Mouse (Mus musculus): ENCODE results near the gene Slc27a5.

Gene Slc27a5

DNA sequence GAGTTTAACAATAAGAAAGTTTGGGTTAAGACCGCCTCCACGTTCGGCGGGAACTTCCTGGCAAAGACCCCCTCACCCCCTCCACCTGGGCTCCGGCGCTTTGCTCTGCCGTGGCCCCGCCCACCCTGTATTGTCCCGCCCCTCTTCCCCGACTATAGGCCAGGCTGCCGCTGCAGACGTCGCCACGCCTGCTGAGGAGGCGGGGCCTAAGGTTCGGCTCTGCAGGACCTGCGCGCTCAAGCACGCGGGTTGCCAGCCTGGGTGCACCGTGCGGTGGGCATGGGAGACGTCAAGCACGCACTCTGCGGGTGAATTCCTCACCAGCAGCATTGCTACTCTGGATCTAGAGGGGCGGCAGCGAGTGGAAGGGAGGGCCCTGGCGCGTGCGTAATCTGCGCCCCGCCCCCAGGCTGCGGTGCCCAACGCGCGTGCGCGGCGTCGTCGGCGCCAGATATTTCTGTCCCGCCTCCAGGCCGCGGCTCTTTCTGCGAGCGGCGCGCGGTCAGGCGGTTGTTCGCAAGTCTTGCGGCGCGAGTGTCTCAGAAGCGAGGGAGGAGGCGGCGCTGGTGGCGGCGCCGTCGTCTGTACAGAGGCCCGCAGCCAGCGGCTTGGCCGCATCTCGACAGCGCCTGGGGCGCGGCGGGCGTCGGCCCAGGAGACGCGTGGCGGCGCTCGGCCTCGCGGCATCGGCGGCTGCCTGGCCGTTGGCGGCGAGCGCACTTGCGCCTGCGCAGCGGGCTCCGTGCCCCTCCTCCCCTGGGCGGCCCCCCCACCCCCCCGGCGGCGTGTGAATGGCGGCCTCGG, 26.1 kb upstream of the Slc27a5 start:
- peak; percentile 96 for DNase-seq

DNA sequence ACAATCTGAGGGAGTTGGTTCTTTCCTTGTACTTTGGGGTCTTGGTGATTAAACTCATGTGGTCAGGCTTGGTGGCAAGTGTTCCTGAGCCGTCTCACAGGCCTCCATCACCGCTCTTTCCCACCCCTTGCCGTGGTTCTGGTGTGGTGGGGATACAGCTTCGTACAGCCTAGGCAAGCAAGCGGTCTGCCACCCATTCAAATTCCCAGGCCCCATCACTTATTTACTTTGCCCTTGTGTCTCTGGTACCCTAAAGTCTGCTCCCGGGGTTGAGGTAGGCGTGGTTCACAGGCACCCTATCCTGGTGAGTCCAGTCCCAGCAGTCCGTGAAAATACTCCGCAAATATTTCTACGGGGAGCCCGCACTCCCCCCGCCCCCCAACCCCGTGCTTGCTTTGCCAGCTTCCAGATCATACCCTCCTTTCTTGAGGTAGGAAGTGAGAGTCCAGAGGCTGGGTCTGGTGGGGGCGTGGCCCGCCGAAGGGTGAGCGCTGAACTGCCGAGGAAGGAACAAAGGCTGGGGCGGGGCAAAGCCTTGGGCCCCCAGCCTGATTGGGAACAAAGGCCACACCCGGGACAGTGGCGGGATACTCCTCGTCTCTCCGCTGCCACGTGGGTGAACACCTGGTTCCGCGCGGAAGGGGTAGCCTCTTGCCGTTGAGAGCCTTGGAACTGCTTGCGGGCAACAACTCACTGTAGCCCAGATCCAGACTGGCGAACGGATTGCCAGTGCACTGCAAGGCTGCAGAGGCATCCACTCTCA, 25.0 kb upstream of the Slc27a5 start:
- peak; percentile 85 for DNase-seq

DNA sequence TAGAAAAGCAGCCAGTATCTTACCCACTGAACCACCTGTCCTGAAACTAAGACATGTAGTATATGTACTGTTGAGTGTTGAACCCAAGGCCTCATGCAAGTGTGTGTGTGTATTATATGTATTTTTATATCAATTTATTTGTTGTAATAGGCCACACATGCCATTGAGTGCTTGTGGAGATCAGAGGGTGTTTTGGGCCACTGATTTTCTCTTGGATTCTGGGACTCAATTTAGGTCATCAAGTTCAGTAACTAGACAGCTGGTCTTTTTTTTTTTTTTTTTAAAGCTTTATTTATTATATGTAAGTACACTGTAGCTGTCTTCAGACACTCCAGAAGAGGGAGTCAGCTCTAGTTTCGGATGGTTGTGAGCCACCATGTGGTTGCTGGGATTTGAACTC, 17.2 kb upstream of the Slc27a5 start:
- DNase-seq, result no peak

DNA sequence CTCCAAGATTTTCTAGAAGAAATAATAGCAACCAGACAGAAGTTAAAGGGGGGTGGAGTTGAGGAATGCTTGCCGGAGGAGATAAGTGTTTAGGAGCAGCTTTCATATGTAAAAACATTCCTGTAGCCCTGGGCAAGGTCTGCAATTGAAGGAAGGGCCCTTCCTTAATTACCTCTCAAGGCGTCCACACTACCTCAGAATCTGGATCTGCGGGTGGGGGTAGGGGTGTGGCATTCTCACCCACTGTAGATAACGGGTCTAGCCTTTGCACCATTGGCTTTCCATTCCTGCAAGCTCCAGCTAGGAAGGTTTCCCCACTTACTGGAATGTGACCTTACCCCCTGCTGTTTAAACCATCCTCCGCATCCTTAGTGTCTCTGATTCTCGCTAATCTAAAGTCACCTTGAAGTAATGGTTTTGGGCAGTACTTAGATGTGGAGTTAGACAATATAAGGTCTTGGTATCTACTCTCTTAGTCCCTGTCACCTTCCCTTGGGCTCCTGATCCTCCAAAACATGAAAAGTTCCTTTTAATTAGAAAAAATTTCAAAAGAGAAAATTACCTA, 16.4 kb upstream of the Slc27a5 start:
- no peak for DNase-seq

DNA sequence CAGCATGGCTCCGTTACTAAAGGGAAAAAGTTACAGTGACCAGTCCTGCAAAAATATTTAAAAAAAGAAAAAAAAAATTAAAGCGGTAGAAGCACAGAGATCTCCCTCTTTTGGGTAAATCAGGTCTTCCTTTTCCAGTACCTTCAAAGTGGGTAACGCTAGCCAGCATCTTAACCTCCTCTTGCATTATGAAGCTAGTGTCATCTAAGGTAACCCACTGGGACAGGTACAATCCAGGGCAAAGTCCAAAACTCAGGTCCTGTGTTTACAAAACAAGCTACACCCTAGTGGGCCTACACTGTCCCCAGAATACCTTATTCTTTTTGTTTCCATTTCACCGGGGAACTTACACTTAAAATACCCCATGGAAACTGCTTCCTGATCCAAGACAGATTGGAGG, 15.7 kb upstream of the Slc27a5 start:
- no peak for DNase-seq

DNA sequence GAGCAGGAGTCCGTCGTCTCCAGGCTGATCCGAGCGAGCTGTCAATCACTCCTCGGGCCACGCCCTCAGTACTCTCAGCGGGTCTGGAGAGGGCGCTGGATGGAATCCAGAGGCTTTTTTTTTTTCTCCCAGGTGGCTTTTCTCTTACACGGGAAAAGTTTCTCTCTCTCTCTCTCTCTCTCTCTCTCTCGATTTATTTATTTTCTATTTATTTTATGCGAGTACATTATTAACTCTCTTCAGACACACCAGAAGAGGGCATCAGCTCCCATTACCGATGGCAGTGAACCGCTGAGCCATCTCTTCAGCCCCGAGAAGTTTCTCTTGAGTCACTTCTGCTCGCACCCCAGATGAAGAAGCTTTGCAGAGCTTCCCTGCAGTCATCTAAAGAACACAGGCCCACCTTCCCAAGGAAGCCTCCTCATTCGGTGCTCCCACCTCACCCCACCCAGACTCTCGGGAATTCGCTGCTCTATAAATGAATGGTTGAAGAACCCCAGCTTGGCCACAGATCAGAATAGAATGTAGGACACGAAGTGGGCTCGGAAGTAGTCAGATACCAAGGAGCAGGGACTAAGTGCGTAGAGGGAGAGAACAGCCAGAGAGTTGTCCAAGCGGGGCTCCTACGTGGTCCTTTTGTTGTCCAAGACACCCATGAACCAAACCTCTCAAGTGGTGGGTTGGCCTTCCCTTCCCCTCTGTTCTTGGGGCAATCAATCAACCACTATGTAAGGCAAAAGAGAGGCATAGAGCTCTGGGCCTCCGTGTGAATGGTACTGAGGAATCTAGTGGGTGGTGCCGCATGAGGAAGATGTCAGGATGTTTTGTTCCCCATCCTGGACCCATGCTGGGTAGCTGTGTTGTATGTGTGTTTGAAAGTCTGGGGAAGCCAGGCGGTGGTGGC, 12.3 kb upstream of the Slc27a5 start, which contains the start of gene Zbtb45:
Gene Zbtb45 (minus strand): TSS at position 30 of the 904 bp plus-strand sequence.
- no peak for DNase-seq

DNA sequence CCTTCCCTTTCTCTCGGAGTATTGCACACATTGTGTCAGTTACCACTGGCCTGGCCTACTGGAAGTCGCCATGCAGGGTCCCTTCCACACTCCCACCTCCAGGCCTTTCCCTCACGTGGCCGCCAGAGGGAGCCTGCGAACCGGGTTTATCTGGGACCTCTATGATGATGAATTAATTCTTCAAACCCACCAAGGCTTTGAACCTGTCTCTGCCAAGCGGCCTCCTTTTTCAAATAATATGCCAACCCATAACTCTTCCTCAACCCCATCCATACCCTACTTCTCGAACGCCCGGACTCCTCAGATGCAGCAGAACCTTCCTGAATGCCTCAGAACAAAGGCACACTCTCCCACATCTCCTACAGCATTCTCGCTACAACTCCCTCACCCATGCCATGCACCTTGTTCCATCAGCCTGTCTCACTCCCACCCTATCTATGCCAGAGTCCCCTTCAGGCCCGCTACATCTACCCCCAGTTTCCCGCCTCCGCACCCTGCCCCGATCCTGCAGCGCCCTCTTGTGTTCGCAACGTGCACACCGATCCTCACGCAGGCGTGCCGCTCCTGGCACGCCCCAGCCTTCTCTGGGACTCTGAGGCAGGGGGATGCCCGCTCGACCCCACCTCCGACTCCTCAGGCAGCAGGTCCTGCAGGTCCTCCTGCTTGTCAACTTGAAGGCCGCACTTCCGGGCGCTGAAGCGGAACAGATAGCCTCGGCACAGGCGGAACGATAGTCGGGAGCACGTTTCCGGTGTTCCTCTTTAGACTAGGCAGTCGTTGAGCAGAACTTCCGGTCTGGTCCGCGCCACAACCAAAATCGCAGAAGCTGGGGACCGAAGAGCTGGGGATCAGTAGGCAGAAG, 11.4 kb upstream of the Slc27a5 start:
- DNase-seq, result peak; percentile 92

DNA sequence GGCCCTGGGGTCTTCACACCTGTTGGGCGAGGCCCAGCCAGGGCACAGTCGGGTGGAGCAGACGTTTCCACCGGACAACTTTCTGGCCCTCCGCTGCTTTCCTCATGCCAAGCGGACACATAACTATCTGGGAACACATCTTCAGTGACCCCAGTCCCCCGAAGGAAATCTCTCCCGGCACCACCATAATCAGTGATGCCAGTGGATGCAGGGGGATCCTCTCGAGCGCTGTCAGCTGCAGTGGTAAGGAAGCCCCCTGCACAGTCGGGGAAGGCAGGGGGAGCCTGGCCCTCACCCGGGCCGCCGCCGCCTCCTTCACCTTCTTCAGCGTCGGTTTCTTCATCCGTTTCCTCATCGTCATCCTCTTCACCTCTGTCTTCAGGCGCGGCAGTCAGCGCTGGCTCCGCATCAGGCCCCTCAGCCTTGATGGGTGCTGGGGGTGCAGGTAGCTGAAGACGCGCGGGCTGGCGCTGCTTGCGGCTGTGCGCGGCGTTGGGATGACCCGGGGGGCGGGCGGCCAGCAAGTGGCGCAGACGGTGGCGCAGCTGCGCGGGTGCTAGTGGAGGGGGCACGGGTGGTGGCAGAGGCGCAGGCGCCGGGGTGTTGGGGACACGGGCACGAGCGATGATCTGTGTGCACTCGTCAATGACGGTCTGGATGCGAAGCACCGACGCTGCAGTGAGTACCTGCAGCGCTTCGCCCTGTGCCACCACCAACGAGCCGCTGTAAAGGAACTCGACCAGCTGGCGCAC, 9.5 kb upstream of the Slc27a5 start:
- no peak for DNase-seq

DNA sequence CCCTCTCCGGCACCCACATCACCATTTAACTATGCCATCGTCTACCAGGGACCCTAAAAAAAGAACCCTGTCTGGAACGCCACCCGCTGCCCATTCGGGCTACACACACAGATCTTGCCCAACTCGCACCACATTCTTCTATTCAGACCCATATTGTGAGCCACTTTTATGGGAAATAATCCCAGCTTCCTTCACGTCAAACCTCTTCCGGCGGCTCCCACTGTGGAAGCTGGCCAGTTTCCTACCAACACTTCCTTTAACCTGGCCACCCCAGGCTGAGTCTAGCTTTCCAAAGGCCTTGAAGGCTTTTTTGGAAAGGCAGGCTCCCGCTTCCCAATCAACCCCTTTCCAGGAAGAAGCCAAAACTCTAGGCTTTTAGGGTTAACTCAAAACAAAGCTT, 8.5 kb upstream of the Slc27a5 start:
- DNase-seq, result no peak

DNA sequence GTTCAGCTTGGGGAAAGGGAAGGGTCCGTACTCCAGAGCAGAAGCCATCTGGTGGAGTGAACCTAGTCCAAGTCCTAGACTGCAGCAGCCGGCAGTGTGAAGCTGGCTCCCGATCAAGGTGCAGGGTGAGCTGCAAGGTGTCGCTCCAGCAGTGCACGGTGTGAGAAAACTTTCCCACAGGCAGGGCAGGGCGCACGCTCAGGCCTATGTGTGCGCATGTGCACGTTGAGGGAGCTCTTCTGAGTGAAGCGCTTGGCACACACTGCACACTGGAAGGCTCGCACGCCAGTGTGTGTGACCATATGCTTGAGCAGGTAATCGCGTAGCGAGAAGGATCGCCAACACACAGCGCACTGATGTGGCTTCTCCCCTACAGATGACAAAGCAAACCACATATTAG, 8.0 kb upstream of the Slc27a5 start:
- no peak for DNase-seq

DNA sequence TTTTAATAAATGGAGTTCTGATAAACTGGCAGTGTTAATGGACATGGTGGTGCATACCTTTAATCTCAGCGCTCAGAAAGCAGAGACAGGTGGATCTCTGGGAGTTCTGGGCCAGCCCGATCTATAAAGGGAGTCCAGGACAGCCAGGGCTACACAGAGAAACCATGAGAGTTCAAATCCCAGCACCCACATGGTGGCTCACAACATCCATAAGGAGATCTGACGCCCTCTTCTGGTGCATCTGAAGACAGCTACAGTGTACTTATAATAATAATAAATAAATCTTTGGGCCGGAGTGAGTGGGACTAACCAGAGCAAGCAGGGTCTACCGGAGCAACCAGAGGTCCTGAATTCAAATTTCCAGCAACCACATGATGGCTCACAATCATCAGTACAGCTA, 5.4 kb upstream of the Slc27a5 start:
- no peak for DNase-seq

DNA sequence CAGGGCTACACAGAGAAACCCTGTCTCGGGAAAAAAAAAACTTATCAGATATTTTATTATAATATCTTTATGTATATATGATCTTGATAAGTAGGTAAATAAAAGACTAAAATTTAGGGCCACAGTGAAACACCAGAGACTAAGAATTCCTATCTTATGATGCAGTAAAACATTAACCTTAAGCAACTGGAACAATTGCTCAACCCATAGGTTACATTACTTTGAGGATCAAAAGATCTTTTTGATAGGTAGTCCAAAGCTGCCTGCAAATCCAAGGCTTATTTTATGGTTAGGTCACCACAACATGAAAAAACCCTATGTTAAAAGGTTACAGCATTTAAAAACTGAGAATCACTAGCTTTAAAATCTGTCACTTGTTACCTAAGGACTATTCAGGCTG, 3.6 kb upstream of the Slc27a5 start:
- no peak for DNase-seq

DNA sequence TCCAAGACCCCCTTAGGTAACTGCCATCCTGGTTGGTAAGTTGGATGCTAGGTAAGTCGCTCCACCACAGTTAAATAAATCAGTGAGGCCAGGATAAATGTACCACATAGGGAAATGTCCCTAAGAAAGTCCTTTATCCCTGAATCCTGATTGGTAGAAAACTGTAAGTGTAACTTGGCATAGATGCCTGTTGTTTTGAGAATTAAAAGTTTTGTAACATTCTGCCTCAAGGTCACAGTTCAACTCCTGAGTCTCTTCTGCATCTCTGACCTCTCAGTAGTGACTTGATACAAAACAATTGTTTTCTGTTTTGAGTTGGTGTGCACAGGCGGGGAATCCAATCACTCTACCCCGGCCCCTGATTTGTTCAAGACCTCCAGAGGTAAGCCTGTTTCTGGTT, 859 bp upstream of the Slc27a5 start, which contains the start of gene Trim28:
Gene Trim28 (plus strand): TSS at position 264 of the 400 bp plus-strand sequence.
- DNase-seq, result no peak

DNA sequence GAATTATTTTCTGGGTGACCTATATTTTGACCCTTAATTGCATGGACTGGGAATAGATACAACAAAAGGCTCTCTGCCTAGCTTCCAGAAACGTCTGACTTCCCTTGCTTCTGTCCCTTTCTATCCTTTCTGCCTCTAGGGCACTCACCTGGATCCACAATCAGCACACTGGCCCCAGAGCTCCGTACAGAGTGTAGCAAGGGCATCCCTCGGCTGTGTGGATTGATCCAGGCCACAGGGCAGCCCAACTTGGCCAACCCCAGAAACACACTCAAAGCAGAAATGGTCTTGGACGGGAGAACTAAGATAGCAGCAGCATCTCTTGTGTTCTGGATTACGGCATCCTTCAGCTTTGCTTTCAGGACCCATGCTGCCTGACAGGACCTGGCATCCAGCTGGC, 762 bp downstream of the Slc27a5 start:
- no peak for DNase-seq

DNA sequence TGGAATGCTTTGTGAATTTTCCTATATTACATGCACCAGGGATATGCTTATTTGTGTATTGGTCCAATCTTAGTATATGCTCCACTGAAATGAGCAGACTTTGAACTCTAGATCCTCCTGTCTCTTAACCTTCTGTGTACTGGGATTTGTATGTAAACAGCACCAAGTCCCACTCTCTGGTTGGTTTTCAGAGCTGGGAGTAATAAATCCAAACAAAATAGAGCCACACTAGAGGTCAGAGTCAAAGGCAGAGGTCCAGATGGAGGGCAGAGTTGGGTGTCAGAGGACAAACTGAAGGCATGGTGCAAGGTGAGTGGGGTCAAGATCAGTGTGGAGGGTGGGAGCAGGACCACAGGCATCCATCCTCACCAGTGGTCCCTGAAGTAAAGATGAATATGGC, 2.1 kb downstream of the Slc27a5 start:
- DNase-seq, result no peak

DNA sequence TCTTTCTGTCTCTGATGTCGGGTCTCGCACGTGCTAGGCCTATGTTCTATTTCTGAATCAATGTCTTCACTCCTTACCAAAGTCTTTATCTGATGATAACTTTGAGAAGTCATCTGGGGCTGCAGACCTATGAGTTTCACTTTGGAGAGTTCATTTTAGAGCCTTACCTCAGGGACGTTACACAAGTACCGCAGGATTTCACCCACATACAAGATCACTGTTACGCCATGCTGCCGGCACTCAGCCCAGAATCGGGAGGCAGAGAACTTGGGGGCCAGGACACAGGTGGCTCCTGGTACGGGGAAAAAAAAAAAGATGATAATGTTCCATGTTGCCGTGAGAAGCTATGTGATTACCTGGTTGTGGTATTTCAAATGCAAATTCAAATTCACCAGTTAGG, 4.8 kb downstream of the Slc27a5 start:
- no peak for DNase-seq

DNA sequence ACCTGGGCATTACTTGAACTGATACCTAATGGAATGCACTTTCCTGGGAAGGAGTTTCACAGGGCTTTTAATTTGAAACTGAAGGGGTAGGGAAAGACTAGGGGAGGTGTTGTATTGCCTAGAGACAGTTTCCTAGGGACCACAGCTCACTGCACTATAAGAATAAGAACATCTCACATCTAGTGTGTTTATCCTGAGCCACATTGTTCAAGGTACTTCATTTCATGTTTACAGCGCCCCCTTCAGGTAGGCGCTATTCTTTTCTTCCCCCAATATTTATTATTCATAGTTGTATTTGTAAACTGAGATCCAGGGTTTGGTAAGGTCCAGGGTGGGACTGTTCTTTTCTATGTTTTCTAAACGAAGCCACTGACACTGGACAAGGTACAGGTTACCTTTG, 5.8 kb downstream of the Slc27a5 start:
- peak; percentile 60 for DNase-seq

DNA sequence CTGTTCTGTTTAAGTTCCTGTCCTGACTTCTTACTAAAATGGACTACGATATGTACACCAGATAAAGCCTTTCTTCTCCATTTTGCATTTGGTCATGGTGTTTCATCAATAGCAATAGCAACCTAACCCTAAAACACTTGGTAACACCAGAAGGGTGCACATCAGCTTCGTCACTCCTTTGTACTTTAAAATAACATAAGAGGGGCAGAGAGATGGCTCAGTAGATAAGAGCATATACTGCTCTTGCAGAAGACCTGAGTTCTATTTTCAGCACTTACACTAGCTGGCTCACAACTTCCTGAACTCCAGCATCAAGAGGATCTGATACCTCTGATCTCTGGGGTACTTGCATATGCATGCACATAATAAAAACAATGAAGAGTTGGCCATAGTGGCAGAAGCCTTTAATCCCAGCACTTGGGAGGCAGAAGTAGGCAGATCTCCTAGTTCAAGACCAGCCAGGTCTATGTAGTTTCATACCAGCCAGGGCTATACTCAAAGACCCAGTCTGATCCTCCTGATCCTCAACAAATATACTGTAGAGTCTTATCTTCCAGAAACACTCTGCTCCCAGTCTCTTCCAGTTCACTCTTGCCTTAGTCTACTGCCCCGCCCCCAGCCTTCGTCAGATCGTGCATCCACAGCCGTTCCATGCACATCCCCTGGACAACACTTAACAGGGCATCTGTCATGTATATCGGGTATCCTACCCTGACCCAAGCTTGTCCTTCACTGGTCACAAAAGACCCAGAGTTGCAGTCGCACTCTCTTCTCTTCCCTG, 10.4 kb downstream of the Slc27a5 start:
- DNase-seq, result peak; percentile 83

DNA sequence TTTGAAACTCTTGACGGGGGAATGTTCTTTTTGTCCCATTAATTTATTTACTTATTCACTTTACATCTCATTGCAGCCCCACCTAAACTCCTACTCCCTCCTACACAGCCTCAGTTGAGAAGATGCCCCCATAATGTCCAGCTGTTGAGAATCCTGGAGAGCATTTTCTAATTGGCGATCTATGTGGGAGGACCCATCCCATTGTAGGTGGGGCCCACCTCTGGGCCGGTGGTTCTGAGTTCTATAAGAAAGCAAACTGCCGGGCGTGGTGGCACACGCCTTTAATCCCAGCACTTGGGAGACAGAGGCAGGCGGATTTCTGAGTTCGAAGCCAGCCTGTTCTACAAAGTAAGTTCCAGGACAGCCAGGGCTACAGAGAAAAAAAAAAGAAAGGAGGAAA, 11.1 kb downstream of the Slc27a5 start:
- DNase-seq, result no peak

DNA sequence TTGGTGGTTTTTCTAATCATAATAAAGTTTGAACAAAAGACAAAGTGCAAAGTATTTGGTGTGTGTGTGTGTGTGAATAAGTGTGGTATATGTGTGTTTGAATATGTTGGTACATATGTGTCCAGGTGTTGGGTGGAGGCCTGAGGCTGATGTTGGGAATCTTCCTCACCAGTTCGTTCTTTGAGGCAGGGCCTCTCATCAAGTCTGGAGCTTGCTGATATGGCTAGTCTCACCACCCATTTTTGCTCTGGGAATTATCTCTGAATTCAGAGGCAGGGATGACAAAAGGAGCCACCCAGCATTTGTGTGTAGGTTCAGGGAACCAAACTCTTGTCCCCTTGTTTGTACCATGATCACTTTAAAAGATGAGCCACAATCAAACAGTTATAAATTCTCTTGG, 12.3 kb downstream of the Slc27a5 start:
- peak; percentile 51 for DNase-seq

All from liver (tissue).